ENCODE assay signal across 14 mouse cellular contexts in the genomic region with DNA sequence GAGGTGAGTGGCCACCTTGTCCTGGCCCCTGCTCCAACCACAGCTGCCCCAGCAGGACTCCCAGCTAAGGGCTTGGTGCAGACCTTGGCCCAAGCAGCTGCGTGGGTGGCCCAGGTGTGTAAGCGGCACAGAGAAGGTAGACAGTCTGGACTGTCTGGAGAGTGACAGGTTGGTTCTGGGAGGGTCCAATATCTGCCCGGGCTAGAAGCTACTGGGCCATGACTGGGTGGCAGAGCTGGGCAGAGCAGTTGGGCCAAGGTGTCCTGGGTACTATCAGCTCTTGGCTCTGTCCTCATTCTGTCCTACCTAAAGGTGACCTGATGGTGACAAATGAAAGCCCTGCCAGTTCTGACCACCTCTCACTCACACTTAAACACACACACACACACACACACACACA.
"Had no signal": no experiment of that assay in that cellular context is flagged by ENCODE, and none has a peak within 500 bp of the region (broad histone marks: within the 10 kb centered on the region; RNA-seq: fewer than 3 reads in every experiment).

No protein-coding gene starts in this region.

- H3K4me2 ChIP-seq: liver, embryonic 11.5 days; liver, embryonic 15.5 days; midbrain, embryonic 11.5 days; midbrain, embryonic 15.5 days; neural tube, embryonic 12.5 days had no signal

- DNase-seq: kidney, postnatal 25 days; layer of hippocampus, adult 9-11 months; layer of hippocampus, postnatal 36 days; lung, adult 2 months; right cerebral cortex, postnatal 4 days; spleen, adult 18-20 months; thymus, adult 18-20 months; thymus, postnatal 14 days had no signal

- H3K27ac ChIP-seq: liver, embryonic 15.5 days; midbrain, embryonic 15.5 days; neural tube, embryonic 12.5 days had no signal

- H3K27me3 ChIP-seq: liver, embryonic 15.5 days; midbrain, embryonic 15.5 days; neural tube, embryonic 12.5 days had no signal

- H3K9me3 ChIP-seq: liver, embryonic 15.5 days; midbrain, embryonic 15.5 days; neural tube, embryonic 12.5 days had no signal

- H3K9ac ChIP-seq: liver, embryonic 15.5 days; midbrain, embryonic 15.5 days; neural tube, embryonic 12.5 days had no signal

- ATAC-seq: lung, postnatal 0 days; midbrain, embryonic 15.5 days had no signal

- H3K4me3 ChIP-seq: liver, embryonic 15.5 days; midbrain, embryonic 15.5 days; neural tube, embryonic 12.5 days had no signal

- H3K36me3 ChIP-seq: liver, embryonic 15.5 days; midbrain, embryonic 15.5 days; neural tube, embryonic 12.5 days had no signal
